Mouse (Mus musculus) brown adipose tissue, adult 24 weeks (tissue): ENCODE data around the gene Sf3b3. TPM values are rescaled to one million over a fixed set of nuclear protein-coding genes. Genes with fewer than 3 reads are reported as not detected.

Experiments used
- polyA plus RNA-seq: library from polyadenylated mRNA; stranded (reverse); fragments of >200 nt; gene quantifications from 2 replicates; pipeline ENCODE4 v1.2.4, GENCODE M21; 2012; ENCODE audit not compliant: missing spikeins, insufficient read depth, insufficient read length

Sf3b3 gene
- polyA plus RNA-seq, 1 experiment, result 8.6 TPM

Other genes with a start within 250 kb of the Sf3b3 start
- gene Vac14, start 228.2 kb downstream of the Sf3b3 start, polyA plus RNA-seq, result 14.4 and 17.0 TPM in 2 replicates
- 7.1 and 10.8 TPM in 2 replicates for gene Mtss1l, start 125.3 kb downstream of the Sf3b3 start, polyA plus RNA-seq
- 3.6 and 6.1 TPM in 2 replicates for gene Il34, start 40.9 kb downstream of the Sf3b3 start, polyA plus RNA-seq
- 52.6 and 53.8 TPM in 2 replicates for gene Cog4, start 187 bp downstream of the Sf3b3 start, polyA plus RNA-seq
- gene Fuk, start 55.7 kb upstream of the Sf3b3 start, polyA plus RNA-seq, result 2.9 and 4.6 TPM in 2 replicates
- gene St3gal2, start 73.1 kb upstream of the Sf3b3 start, polyA plus RNA-seq, result 3.6 and 4.1 TPM in 2 replicates
- gene Ddx19a, start 151.0 kb upstream of the Sf3b3 start, polyA plus RNA-seq, result 15.8 and 21.4 TPM in 2 replicates
- 2.8 and 3.7 TPM in 2 replicates for gene Ddx19b, start 185.0 kb upstream of the Sf3b3 start, polyA plus RNA-seq
- 27.1 and 45.8 TPM in 2 replicates for gene Aars, start 186.4 kb upstream of the Sf3b3 start, polyA plus RNA-seq
- gene Exosc6, start 209.6 kb upstream of the Sf3b3 start, polyA plus RNA-seq, result not detected in 2 replicates
- gene Clec18a, start 245.6 kb upstream of the Sf3b3 start, polyA plus RNA-seq, result not detected in 2 replicates
- 21.3 and 50.5 TPM in 2 replicates for gene Pdpr, start 247.8 kb upstream of the Sf3b3 start, polyA plus RNA-seq